Mouse (Mus musculus) heart, adult 2 months (tissue): Measurements from ENCODE around the gene Isg20. TPM values are rescaled to one million over a fixed set of nuclear protein-coding genes. Genes with fewer than 3 reads are reported as not detected.

ENCODE experiments used
- DNase-seq, 2 experiments: peaks; one replicate each; pipeline ENCODE4 v3.0.0; 2021
- H3K27ac ChIP-seq: fragments of 200-600 bp; 2 replicates; pipeline ENCODE4 v1.8.1; 2022
- H3K27me3 ChIP-seq: fragments of 200-500 bp; 2 replicates; pipeline ENCODE4 v1.6.1; 2012; ENCODE audit warnings: mild to moderate bottlenecking, low read length, inconsistent platforms, mixed read lengths; ENCODE audit not compliant: control insufficient read depth, insufficient read depth
- H3K36me3 ChIP-seq: fragments of 200-500 bp; 2 replicates; pipeline ENCODE4 v1.6.1; 2012; ENCODE audit warnings: low read length, inconsistent platforms; ENCODE audit not compliant: control insufficient read depth, insufficient read depth
- H3K4me1 ChIP-seq: fragments of 200-500 bp; 2 replicates; pipeline ENCODE4 v1.6.1; 2011; ENCODE audit warnings: low read length; ENCODE audit not compliant: control insufficient read depth, insufficient read depth
- H3K4me3 ChIP-seq: fragments of 200-600 bp; 2 replicates; pipeline ENCODE4 v1.8.1; 2022
- H3K79me2 ChIP-seq: fragments of 200-500 bp; replicated peaks from 2 replicates; pipeline ENCODE4 v1.6.1; 2012; ENCODE audit warnings: mild to moderate bottlenecking, inconsistent platforms, low read length, moderate library complexity, mixed read lengths; ENCODE audit not compliant: control insufficient read depth, insufficient read depth
- H3K9ac ChIP-seq: fragments of 200-500 bp; 2 replicates; pipeline ENCODE4 v1.6.1; 2012; ENCODE audit warnings: low read depth, mild to moderate bottlenecking, control low read depth, inconsistent platforms, low read length, mixed read lengths
- CTCF ChIP-seq: fragments of 200-600 bp; IDR thresholded peaks from 2 replicates; pipeline ENCODE4 v1.8.1; 2022; ENCODE audit warnings: antibody characterized with exemption, mild to moderate bottlenecking, moderate library complexity
- EP300 ChIP-seq: fragments of 200-500 bp; IDR thresholded peaks from 2 replicates; pipeline ENCODE4 v1.6.1; 2011; ENCODE audit warnings: low read depth, low read length, control low read depth; ENCODE audit not compliant: insufficient read depth
- POLR2A ChIP-seq: fragments of 200-500 bp; IDR thresholded peaks from 2 replicates; pipeline ENCODE4 v1.6.1; 2011; ENCODE audit warnings: mild to moderate bottlenecking, low read depth, low read length, control low read depth; ENCODE audit not compliant: insufficient read depth
- WGBS: fragments of 180-500 bp; shearing (Covaris S2); methylation state at CpG from one replicate; pipeline ENCODE4 v1.1.7; 2018; 5-methylcytosine and 5-hydroxymethylcytosine counted together
- intact Hi-C: fragments of 180-260 bp; cut with DNase I; formaldehyde crosslinking; loops from one replicate; pipeline ENCODE4 v1.15.1; 2025
- polyA plus RNA-seq: library from polyadenylated mRNA; depleted of rRNA; stranded (reverse); fragments of >200 nt; gene quantifications from 2 replicates; pipeline ENCODE4 v1.2.3, GENCODE M21; 2012
- total RNA-seq, 2 experiments: library from RNA; stranded (reverse); gene quantifications; 2 replicates each; pipeline ENCODE4 v1.2.3; 2021

The Isg20 gene
- total and polyA plus RNA-seq, 3 experiments: 6.2 to 88.6 (median 30.3) TPM

- H3K9ac ChIP-seq: no peak overlapping the region
- peaks cover 17% of the 10 kb centered on the region for H3K27me3 ChIP-seq
- WGBS: 78% methylated on average over 5 of the region's 5 CpGs
- intact Hi-C loops: no loop called here
- TF ChIP-seq EP300 (no peak), CTCF (no peak), POLR2A (no peak)
- no peaks in the 10 kb centered on the region for H3K4me1 ChIP-seq
- H3K27ac ChIP-seq: no peak overlapping the region
- DNase-seq: no peak
- H3K4me3 ChIP-seq: no peak overlapping the region
- H3K36me3 ChIP-seq: no peaks in the 10 kb centered on the region
- no peaks in the 10 kb centered on the region for H3K79me2 ChIP-seq
These were observed 27.8 kb upstream of the Isg20 start for GRCm38 (mm10) chr7:78885404-78885803.

GRCm38 (mm10) chr7:78886496-78886895, 26.7 kb upstream of the Isg20 start:
- intact Hi-C loops: no loop called here
- H3K27me3 ChIP-seq: peaks cover 17% of the 10 kb centered on the region
- 76% methylated on average over 4 of the region's 4 CpGs for WGBS

GRCm38 (mm10) chr7:78887431-78887842, 25.8 kb upstream of the Isg20 start:
- peaks cover 15% of the 10 kb centered on the region for H3K27me3 ChIP-seq
- no peaks in the 10 kb centered on the region for H3K79me2 ChIP-seq
- 79% methylated on average over 9 of the region's 9 CpGs for WGBS
- TF ChIP-seq EP300 (no peak), POLR2A (no peak), CTCF (no peak)
- H3K9ac ChIP-seq: no peak overlapping the region
- intact Hi-C loops: no loop called here
- no peak overlapping the region for H3K27ac ChIP-seq
- DNase-seq: no peak
- H3K36me3 ChIP-seq: no peaks in the 10 kb centered on the region
- no peak overlapping the region for H3K4me3 ChIP-seq
- H3K4me1 ChIP-seq: no peaks in the 10 kb centered on the region

More at GRCm38 (mm10) chr7:78886496-78886895, 26.7 kb upstream of the Isg20 start:
- TF ChIP-seq POLR2A (no peak), CTCF (no peak), EP300 (no peak)
- Histone ChIP-seq H3K9ac (no peak overlapping the region), H3K4me1 (no peaks in the 10 kb centered on the region), H3K79me2 (no peaks in the 10 kb centered on the region), H3K36me3 (no peaks in the 10 kb centered on the region), H3K27ac (no peak overlapping the region), H3K4me3 (no peak overlapping the region)
- DNase-seq: no peak

- no peaks in the 10 kb centered on the region for H3K36me3 ChIP-seq
- H3K27ac ChIP-seq: no peak overlapping the region
- peak; percentile 74 to 91 for DNase-seq
- no peak overlapping the region for H3K4me3 ChIP-seq
- no peaks in the 10 kb centered on the region for H3K4me1 ChIP-seq
- H3K9ac ChIP-seq: no peak overlapping the region
- TF ChIP-seq CTCF (peak; percentile 90), POLR2A (no peak), EP300 (peak; percentile 25; the same call in 1 of the 2 replicates)
- H3K27me3 ChIP-seq: no peaks in the 10 kb centered on the region; the same call in 1 of the 2 replicates
- 3% methylated on average over 16 of the region's 16 CpGs for WGBS
- no peaks in the 10 kb centered on the region for H3K79me2 ChIP-seq
- intact Hi-C loops: loop anchor here (1.0 kb wide), 1 partner anchor 99 kb away; no protein-coding TSS in a partner anchor
These were observed 22.6 kb upstream of the Isg20 start for GRCm38 (mm10) chr7:78890641-78891040.

- no peaks in the 10 kb centered on the region for H3K79me2 ChIP-seq
- no peak for TF ChIP-seq CTCF
- intact Hi-C loops: loop anchor here (2.0 kb wide), 1 partner anchor 47 kb away; the partner anchor contains the start of gene Det1
- H3K4me1 ChIP-seq: peaks cover 2% of the 10 kb centered on the region; the same call in 1 of the 2 replicates
- DNase-seq: no peak
- no peak overlapping the region for H3K27ac ChIP-seq
- no peaks in the 10 kb centered on the region for H3K27me3 ChIP-seq
- H3K4me3 ChIP-seq: no peak overlapping the region
- H3K36me3 ChIP-seq: no peaks in the 10 kb centered on the region
- WGBS: 58% methylated on average over 10 of the region's 10 CpGs
- no peak overlapping the region for H3K9ac ChIP-seq
These were observed 19.3 kb upstream of the Isg20 start for GRCm38 (mm10) chr7:78893917-78894316.

- no peaks in the 10 kb centered on the region for H3K27me3 ChIP-seq
- no peaks in the 10 kb centered on the region for H3K79me2 ChIP-seq
- H3K36me3 ChIP-seq: no peaks in the 10 kb centered on the region
- intact Hi-C loops: loop anchor here (2.0 kb wide), 1 partner anchor 48 kb away; the partner anchor contains the start of gene Det1
- H3K4me1 ChIP-seq: peaks cover 2% of the 10 kb centered on the region; the same call in 1 of the 2 replicates
- TF ChIP-seq POLR2A: no peak
- TF ChIP-seq CTCF: no peak
- no peak for TF ChIP-seq EP300
- no peak for DNase-seq
- 51% methylated on average over 13 of the region's 13 CpGs for WGBS
- peak overlapping the region; percentile 83 for H3K4me3 ChIP-seq
- H3K9ac ChIP-seq: no peak overlapping the region
- H3K27ac ChIP-seq: peak overlapping the region; percentile 86
These were observed 18.1 kb upstream of the Isg20 start for GRCm38 (mm10) chr7:78895021-78895652.
